Mouse (Mus musculus): ENCODE measurements at regions not wholly inside any gene's neighbourhood (a gene's known extent, or its start where the extent isn't known, plus 50 kb on each side); places are given as distances from the start of the nearest gene placed in this dataset.
A peak's percentile ranks its signal among the peaks of the same experiment; 100 is the strongest.

GRCm38 (mm10) chr2:50945526-50945925 is 203.4 kb downstream of the Rnd3 start:
- Histone ChIP-seq H3K79me2 (ENCODE audit: control insufficient read depth, insufficient read depth) (no peaks in the 10 kb centered on the region), H3K36me3 (ENCODE audit: control insufficient read depth, insufficient read depth) (no peaks in the 10 kb centered on the region), H3K4me2 (ENCODE audit: low read depth) (no peak overlapping the region), H3K4me3 (no peak overlapping the region), H3K27me3 (ENCODE audit: control insufficient read depth, insufficient read depth, insufficient read length) (no peaks in the 10 kb centered on the region), H3ac (ENCODE audit: control insufficient read depth, insufficient read length) (no peak overlapping the region)
- TF ChIP-seq USF1 (IDR thresholded peaks at IDR 0.05; ENCODE audit: low read depth) (no peak), E2F4 (IDR thresholded peaks at IDR 0.05; ENCODE audit: insufficient read depth) (no peak), TCF3 (IDR thresholded peaks at IDR 0.05; ENCODE audit: insufficient read length, low read depth) (no peak), MAX (IDR thresholded peaks at IDR 0.05; ENCODE audit: low read depth) (no peak), POLR2A (IDR thresholded peaks at IDR 0.05; ENCODE audit: insufficient read length, low read depth) (no peak), MYOG (IDR thresholded peaks at IDR 0.05; ENCODE audit: control insufficient read depth in 1 of 3, insufficient read depth in 1 of 3, insufficient read length in 2 of 3, low read depth in 2 of 3) (no peak), TCF12 (IDR thresholded peaks at IDR 0.05; ENCODE audit: insufficient read depth, poor library complexity, severe bottlenecking) (no peak), SRF (IDR thresholded peaks at IDR 0.05; ENCODE audit: control insufficient read depth, insufficient read length, low read depth) (no peak), CEBPB (IDR thresholded peaks at IDR 0.05; ENCODE audit: insufficient read depth, poor library complexity, severe bottlenecking) (no peak), REST (IDR thresholded peaks at IDR 0.05; ENCODE audit: insufficient read depth, insufficient read length) (no peak), MYOD1 (IDR thresholded peaks at IDR 0.05; ENCODE audit: control insufficient read depth in 1 of 3, insufficient read length in 2 of 3, low read depth in 2 of 3) (no peak), POLR2AphosphoS2 (IDR thresholded peaks at IDR 0.05; ENCODE audit: insufficient read length, low read depth) (no peak)

- TF ChIP-seq E2F4 (IDR thresholded peaks at IDR 0.05; ENCODE audit: insufficient read depth) (no peak), REST (IDR thresholded peaks at IDR 0.05; ENCODE audit: insufficient read depth, insufficient read length) (no peak), POLR2AphosphoS2 (IDR thresholded peaks at IDR 0.05; ENCODE audit: insufficient read length, low read depth) (no peak), TCF12 (IDR thresholded peaks at IDR 0.05; ENCODE audit: insufficient read depth, poor library complexity, severe bottlenecking) (no peak), TCF3 (IDR thresholded peaks at IDR 0.05; ENCODE audit: insufficient read length, low read depth) (no peak), POLR2A (IDR thresholded peaks at IDR 0.05; ENCODE audit: insufficient read length, low read depth) (no peak), MAX (IDR thresholded peaks at IDR 0.05; ENCODE audit: low read depth) (no peak), USF1 (IDR thresholded peaks at IDR 0.05; ENCODE audit: low read depth) (no peak), CEBPB (IDR thresholded peaks at IDR 0.05; ENCODE audit: insufficient read depth, poor library complexity, severe bottlenecking) (no peak), MYOD1 (IDR thresholded peaks at IDR 0.05; ENCODE audit: control insufficient read depth in 1 of 3, insufficient read length in 2 of 3, low read depth in 2 of 3) (no peak), MYOG (IDR thresholded peaks at IDR 0.05; ENCODE audit: control insufficient read depth in 1 of 3, insufficient read depth in 1 of 3, insufficient read length in 2 of 3, low read depth in 2 of 3) (no peak), SRF (IDR thresholded peaks at IDR 0.05; ENCODE audit: control insufficient read depth, insufficient read length, low read depth) (no peak)
- Histone ChIP-seq H3K4me3 (no peak overlapping the region), H3K79me2 (ENCODE audit: control insufficient read depth, insufficient read depth) (no peaks in the 10 kb centered on the region), H3K36me3 (ENCODE audit: control insufficient read depth, insufficient read depth) (no peaks in the 10 kb centered on the region), H3K27me3 (ENCODE audit: control insufficient read depth, insufficient read depth, insufficient read length) (no peaks in the 10 kb centered on the region), H3K4me2 (ENCODE audit: low read depth) (peak overlapping the region; percentile 56), H3ac (ENCODE audit: control insufficient read depth, insufficient read length) (no peak overlapping the region)
These were observed 205.7 kb downstream of the Rnd3 start for GRCm38 (mm10) chr2:50943180-50943579.

- H3K4me3 ChIP-seq, result no peak overlapping the region
- no peak for TF ChIP-seq MYOG (IDR thresholded peaks at IDR 0.05; ENCODE audit: control insufficient read depth in 1 of 3, insufficient read depth in 1 of 3, insufficient read length in 2 of 3, low read depth in 2 of 3)
- TF ChIP-seq SRF (IDR thresholded peaks at IDR 0.05; ENCODE audit: control insufficient read depth, insufficient read length, low read depth), result no peak
- TF ChIP-seq REST (IDR thresholded peaks at IDR 0.05; ENCODE audit: insufficient read depth, insufficient read length), result no peak
- TF ChIP-seq TCF12 (IDR thresholded peaks at IDR 0.05; ENCODE audit: insufficient read depth, poor library complexity, severe bottlenecking), result no peak
These were observed 206.2 kb downstream of the Rnd3 start for GRCm38 (mm10) chr2:50942741-50943140.

GRCm38 (mm10) chr2:50932936-50933335 is 216.0 kb downstream of the Rnd3 start:
- Histone ChIP-seq H3K79me2 (ENCODE audit: control insufficient read depth, insufficient read depth) (no peaks in the 10 kb centered on the region), H3K36me3 (ENCODE audit: control insufficient read depth, insufficient read depth) (no peaks in the 10 kb centered on the region), H3K27me3 (ENCODE audit: control insufficient read depth, insufficient read depth, insufficient read length) (no peaks in the 10 kb centered on the region), H3ac (ENCODE audit: control insufficient read depth, insufficient read length) (no peak overlapping the region), H3K4me3 (no peak overlapping the region), H3K4me2 (ENCODE audit: low read depth) (no peak overlapping the region)
- TF ChIP-seq USF1 (IDR thresholded peaks at IDR 0.05; ENCODE audit: low read depth), result no peak
- no peak for TF ChIP-seq E2F4 (IDR thresholded peaks at IDR 0.05; ENCODE audit: insufficient read depth)
- TF ChIP-seq REST (IDR thresholded peaks at IDR 0.05; ENCODE audit: insufficient read depth, insufficient read length), result no peak
- no peak for TF ChIP-seq MYOD1 (IDR thresholded peaks at IDR 0.05; ENCODE audit: control insufficient read depth in 1 of 3, insufficient read length in 2 of 3, low read depth in 2 of 3)
- TF ChIP-seq CEBPB (IDR thresholded peaks at IDR 0.05; ENCODE audit: insufficient read depth, poor library complexity, severe bottlenecking), result no peak
- no peak for TF ChIP-seq MYOG (IDR thresholded peaks at IDR 0.05; ENCODE audit: control insufficient read depth in 1 of 3, insufficient read depth in 1 of 3, insufficient read length in 2 of 3, low read depth in 2 of 3)
- TF ChIP-seq POLR2A (IDR thresholded peaks at IDR 0.05; ENCODE audit: insufficient read length, low read depth), result no peak
- no peak for TF ChIP-seq POLR2AphosphoS2 (IDR thresholded peaks at IDR 0.05; ENCODE audit: insufficient read length, low read depth)
- TF ChIP-seq TCF3 (IDR thresholded peaks at IDR 0.05; ENCODE audit: insufficient read length, low read depth), result no peak
- TF ChIP-seq SRF (IDR thresholded peaks at IDR 0.05; ENCODE audit: control insufficient read depth, insufficient read length, low read depth), result no peak
- no peak for TF ChIP-seq MAX (IDR thresholded peaks at IDR 0.05; ENCODE audit: low read depth)
- TF ChIP-seq TCF12 (IDR thresholded peaks at IDR 0.05; ENCODE audit: insufficient read depth, poor library complexity, severe bottlenecking), result no peak

More at GRCm38 (mm10) chr2:50942741-50943140, 206.2 kb downstream of the Rnd3 start:
- Histone ChIP-seq H3K4me2 (ENCODE audit: low read depth) (peak overlapping the region; percentile 56), H3ac (ENCODE audit: control insufficient read depth, insufficient read length) (no peak overlapping the region), H3K79me2 (ENCODE audit: control insufficient read depth, insufficient read depth) (no peaks in the 10 kb centered on the region), H3K27me3 (ENCODE audit: control insufficient read depth, insufficient read depth, insufficient read length) (no peaks in the 10 kb centered on the region), H3K36me3 (ENCODE audit: control insufficient read depth, insufficient read depth) (no peaks in the 10 kb centered on the region)

- TF ChIP-seq TCF3 (IDR thresholded peaks at IDR 0.05; ENCODE audit: insufficient read length, low read depth) (no peak), CEBPB (IDR thresholded peaks at IDR 0.05; ENCODE audit: insufficient read depth, poor library complexity, severe bottlenecking) (no peak), TCF12 (IDR thresholded peaks at IDR 0.05; ENCODE audit: insufficient read depth, poor library complexity, severe bottlenecking) (no peak), POLR2A (IDR thresholded peaks at IDR 0.05; ENCODE audit: insufficient read length, low read depth) (no peak)
- no peaks in the 10 kb centered on the region for H3K79me2 ChIP-seq (ENCODE audit: control insufficient read depth, insufficient read depth)
- H3K36me3 ChIP-seq (ENCODE audit: control insufficient read depth, insufficient read depth), result no peaks in the 10 kb centered on the region
- no peak overlapping the region for H3K4me2 ChIP-seq (ENCODE audit: low read depth)
- H3K4me3 ChIP-seq, result no peak overlapping the region
- H3K27me3 ChIP-seq (ENCODE audit: control insufficient read depth, insufficient read depth, insufficient read length), result no peaks in the 10 kb centered on the region
- no peak overlapping the region for H3ac ChIP-seq (ENCODE audit: control insufficient read depth, insufficient read length)
These were observed 227.9 kb downstream of the Rnd3 start for GRCm38 (mm10) chr2:50921002-50921401.

Data from myocyte (in vitro differentiated cells).